Mouse (Mus musculus): ENCODE measurements around the gene Creb5.

Gene Creb5

DNA sequence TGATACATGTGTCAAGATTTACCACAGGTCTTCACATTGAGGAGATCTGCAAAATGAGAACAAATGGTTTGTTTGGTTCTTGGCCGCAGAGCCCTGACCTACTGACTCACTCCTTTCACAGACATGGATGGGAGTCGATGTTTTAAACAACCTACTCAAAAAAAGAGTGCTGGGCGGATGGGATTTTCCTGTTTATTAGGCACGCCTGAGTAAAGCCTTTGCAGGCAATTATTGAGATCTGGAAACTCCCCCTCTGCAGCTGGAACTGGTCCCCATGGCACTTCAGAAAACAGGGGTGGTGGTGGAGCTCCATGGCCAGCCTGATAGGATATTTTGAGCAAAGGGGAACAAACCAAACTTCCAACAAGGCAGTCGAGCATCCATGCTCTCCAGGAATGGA is 258.9 kb downstream of the Creb5 start:
- no peak for DNase-seq (ENCODE audit: low spot score)

DNA sequence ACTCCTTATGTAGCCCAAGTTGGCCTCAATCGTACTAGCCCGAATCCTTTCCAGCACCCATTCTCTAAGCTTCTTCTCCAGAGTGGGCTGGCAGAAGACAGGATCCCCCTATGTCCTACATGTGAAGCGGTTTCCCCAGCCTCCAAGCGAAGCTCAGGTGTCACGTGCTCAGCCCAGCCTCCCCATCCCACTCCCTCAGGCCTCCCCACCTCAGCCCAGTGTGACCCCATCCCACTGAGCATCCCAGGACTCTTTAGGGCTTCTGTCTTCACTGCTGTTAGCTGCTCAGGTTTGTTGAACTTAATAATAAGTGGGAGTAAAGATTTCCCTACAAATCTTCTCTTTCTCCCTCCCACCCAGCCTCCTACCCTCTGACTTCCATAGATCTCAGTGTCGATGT is 261.2 kb downstream of the Creb5 start:
- DNase-seq (ENCODE audit: low spot score), result no peak

DNA sequence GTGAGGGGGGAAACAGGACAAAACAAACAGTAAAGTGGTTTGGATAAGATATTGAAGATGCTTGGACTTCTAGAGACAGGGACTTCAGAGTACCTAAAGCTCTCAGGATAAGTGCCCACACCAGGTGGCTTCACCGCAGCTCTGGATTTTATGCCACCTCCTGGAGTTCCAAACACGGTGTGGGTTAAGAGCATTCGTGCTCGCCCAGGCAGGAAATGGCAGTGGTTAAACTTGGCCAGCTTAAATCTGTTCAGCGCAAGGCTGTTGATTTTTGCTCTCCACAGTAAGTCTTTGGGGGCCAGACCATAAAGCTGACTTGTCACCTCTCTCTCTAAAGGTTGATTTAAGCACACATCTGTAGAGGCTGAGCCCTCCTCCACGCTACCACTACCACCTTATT is 262.3 kb downstream of the Creb5 start:
- DNase-seq (ENCODE audit: low spot score), result no peak

DNA sequence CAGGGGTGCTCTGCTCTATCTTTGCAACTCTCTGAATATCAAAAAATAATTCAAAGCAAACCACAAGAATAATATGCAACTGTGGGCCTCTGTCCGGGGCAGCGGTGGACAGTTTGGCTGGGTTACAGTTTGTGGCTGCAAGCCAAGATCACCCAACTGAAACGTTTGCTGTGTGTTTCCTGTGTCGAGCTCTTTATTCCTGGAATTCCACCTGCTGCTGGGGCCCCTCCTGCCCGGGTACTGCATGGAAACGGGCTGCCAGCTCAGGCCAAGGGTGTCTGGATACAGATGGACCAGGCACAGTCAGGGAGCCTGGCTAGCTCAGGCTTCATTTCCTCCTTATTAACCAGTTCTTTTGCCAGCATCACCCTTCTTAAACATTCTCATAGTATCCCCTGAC is 269.0 kb downstream of the Creb5 start:
- no peak for DNase-seq (ENCODE audit: low spot score)

DNA sequence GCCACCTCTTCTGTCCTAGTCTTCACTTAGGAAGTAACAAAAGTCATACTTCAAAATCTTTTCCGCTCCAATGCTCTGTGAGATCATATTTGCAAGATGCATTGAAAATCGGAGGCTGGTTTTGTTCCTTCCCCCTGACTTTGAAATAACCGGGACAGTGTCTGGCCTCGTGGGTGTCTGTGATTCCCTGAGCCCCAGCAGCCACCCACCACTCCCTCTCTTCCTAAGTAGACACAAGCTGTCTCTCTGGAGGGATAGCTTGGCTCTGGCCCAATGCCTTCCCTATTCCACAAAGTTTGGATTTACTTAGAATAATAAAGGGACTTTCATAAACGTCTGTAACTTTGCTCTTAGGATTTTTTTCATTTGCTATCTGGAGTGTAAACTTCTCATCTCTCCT is 273.9 kb downstream of the Creb5 start:
- DNase-seq (ENCODE audit: low spot score), result no peak

DNA sequence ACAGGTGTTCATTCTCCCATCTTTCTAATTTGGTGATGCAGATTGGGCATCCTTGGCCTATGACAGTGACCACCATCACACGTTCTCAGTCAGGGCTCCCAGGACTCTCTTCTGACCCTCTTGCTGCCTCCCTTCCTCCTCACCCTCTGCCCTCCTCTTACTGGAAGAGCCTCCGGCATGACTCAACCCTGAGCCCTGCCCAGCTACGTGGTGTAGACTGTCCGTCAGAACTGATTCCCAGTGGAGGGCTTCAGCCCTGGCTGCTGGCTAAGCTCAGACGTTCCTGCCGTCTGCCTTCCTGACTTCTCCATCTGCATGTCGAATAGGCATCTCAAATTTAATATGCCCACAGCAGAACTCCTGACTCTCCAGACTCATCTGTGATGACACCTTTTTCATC is 275.5 kb downstream of the Creb5 start:
- DNase-seq (ENCODE audit: low spot score), result no peak

DNA sequence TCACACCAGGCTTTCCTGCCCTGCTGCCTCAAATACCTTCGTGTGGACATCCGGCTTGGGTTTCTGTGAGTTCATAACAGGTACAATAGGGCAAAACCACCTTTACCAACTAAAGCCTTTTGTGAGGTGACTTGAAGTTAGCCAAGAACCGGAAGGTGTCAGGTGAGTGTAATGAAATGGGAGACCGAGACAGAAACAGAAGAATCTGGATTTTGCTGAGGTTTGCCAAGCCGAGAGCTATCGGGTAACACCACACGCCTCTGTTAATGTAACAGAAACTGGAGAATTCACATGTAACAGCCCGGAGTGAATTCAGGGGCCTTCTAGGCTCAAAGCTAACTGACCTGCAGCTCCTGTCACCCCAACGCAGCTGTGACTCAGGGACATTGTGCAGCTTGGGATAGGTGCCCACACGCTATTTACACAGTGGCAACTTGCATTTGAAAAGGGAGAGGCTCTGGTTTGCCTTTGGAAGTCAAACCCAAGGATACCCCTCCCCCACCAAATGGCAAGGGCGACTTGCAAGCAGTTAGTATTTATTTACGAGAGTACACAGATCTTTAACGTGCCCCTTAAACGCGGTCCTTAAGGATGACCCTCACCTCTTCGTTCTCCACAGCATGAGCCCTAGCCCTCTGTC is 276.6 kb downstream of the Creb5 start:
- DNase-seq (ENCODE audit: low spot score), result no peak

DNA sequence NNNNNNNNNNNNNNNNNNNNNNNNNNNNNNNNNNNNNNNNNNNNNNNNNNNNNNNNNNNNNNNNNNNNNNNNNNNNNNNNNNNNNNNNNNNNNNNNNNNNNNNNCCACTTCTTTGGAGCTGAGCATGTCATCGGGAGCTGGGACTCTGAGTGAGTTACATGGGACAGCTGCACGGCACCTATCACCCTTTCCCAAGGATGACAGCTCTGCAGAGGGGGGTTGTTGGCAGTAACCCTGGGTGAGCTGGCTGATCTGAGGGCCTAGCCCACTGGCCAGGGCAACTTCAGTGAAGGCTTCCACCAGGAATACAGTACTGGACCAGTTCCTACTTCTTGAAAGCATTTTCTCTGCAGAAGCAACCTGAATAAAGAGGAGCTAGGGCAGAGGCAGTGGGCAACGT is 282.4 kb downstream of the Creb5 start:
- DNase-seq (ENCODE audit: low spot score), result no peak

DNA sequence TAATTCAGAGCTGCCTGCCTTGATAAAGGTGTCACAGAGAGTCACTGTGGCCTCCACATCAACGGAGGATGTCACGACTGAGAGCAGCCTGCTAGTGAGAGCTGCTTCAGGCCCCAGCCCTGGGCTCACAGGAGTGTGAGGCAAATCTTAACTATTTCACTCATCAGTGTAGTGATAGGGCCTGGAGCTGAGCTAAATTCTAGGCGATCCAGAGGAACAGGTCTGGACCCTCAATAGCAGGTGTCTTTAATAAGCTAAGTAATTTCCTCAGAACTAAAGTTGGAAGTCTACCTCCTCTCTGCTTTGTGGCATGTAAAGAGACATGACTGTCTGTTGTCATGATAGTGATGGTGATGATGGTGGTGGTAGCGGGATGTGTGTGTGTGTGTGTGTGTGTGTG is 283.8 kb downstream of the Creb5 start:
- no peak for DNase-seq (ENCODE audit: low spot score)

DNA sequence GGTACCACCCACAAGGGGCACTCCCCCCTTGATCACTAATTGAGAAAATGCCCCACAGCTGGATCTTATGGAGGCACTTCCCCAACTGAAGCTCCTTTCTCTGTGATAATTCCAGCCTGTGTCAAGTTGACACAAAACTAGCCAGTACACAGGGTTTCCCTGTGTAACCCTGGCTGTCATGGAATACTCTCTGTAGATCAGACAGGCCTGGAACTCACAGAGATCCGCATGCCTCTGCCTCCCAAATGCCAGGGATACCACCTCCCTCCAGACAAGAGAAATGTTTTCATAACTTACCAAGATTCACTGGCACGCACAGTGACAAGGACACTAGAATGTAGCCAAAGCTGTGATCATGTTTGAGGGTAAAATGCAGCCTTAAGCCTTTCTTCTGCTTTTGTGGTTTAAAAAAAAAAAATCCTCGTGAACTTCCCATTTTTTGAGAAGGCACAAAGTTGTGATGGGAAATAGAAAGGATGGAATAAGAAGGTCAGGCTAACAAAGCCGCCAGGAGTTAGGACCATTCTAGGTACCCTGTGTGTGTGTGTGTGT is 284.6 kb downstream of the Creb5 start:
- DNase-seq (ENCODE audit: low spot score), result no peak

DNA sequence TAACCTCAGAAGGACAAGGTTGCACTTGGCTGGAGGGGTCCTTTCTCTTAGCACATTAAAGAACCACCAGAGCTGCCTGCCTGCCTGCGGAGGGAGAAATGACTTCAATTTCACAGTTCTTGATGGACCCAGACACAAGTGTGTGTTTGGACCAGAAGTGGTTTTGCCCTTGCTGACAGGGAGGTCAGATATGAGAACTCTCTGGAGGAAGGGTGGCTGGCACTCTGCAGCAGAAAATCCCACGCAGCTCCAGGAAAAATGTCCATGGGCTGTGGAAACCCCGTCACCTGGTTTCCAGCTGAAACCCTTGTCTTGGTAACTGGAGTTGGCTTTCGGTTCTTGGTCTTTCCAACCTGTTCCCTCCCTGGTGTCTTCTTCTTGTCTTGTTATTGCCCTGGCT is 285.4 kb downstream of the Creb5 start:
- DNase-seq (ENCODE audit: low spot score), result no peak

DNA sequence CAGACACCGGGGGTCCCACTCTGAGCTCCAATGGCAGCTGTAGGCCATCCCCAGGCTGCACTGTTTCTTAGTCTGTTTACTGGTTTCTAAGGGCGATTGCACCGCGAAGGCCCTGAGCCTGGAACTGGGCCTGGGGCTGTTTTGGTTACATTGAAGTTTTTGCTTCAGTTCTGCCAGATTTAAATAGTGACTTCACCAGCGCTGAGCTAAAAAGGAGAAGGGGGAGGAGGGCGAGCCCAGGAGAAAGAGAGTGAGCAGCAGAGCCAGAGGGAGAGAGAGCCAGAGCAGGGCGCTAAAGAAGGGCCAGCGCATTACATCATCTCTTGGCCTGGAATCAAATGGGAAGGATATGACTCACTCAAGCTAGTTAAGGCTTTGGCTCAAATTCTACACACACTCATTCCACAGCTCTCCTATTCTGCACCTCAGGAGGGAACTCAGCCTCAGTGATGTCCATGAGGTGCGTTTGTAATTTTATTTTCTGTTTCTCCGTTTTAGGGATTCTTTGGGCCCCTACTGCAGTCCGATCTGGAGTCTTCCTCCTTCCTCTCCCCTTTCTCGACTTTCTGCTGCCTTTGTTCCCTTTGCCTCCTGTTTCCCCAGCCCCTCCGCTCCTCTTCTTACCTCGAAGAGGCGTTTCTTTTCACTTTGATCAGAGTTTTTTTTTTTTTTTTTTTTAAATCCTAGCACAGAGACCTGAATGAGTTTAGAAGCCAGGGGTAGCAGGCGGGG is 286.1 kb downstream of the Creb5 start:
- peak; percentile 84 for DNase-seq (ENCODE audit: low spot score)

DNA sequence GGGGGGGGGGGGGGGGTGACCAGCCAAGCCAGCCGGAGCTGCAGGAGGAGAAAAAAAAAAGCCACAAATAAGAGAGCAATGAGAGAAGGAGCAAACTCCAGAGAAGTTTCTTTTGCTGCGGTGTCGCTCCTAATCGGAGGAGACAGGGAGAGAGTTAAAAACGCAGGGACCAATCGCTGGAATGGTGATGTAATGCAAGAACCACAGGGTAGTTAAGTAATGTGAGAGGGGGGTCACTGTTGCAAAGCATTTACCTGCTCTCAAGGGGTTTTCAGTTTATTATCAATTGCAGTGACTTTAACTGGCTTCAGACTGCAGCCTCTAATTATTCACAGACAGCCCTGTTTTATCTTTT is 286.6 kb downstream of the Creb5 start:
- no peak for DNase-seq (ENCODE audit: low spot score)

DNA sequence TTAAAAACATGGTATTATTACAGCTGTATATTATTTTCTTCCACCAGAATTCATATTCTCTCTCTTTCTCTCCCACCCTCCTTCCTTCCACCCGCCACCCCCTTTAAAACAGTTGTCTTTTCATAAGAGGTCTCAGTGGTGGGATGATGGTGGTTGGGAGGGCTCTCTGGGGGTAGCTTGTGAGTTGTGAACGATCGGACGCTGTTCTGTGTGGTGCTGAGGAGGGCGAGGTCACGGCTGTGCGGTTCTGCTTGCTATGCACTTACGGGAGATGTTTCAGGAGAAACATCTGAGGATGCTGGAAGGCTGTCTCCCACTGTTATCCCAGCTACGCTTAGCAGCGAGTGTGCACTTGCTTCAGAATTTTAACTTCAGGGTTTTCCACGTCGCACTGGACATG is 287.0 kb downstream of the Creb5 start:
- DNase-seq (ENCODE audit: low spot score), result no peak

DNA sequence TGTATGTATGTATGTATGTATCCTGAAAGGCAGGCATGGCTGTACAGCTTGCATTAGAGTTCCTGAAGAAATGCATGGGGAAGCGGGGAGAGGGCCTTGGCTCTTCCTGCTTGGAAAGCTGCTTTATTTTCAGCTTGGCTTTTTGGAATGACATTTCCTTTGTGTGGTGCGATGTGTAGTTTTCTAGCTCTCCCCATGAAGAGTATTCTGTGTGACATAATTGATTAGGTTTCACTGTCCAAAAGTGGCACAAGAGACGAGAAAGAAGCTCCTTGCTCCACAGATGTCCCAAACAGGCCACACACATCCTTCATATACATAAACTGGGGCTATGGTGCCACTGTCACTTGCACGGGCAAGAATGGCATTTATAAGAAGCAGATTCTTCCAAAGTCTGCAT is 288.1 kb downstream of the Creb5 start:
- DNase-seq (ENCODE audit: low spot score), result no peak

DNA sequence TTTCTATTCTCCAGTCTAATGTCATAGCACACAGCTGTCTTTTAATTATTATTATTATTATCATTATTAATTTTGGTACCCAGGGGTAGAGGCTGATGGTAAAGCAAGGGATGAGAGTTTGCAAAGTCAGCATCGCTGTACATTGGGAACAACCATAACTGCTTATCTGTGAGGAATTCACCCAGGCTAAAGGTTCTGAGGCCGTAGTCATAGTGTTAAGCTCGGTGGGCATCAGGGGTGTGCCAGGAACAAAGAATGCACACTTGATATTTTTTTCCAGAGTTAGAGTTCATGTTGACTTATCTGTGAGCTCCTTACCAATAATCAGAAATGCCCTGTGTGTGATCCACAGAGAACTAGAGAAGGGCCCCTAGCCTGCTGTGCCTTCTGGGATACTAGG is 288.8 kb downstream of the Creb5 start:
- DNase-seq (ENCODE audit: low spot score), result no peak

DNA sequence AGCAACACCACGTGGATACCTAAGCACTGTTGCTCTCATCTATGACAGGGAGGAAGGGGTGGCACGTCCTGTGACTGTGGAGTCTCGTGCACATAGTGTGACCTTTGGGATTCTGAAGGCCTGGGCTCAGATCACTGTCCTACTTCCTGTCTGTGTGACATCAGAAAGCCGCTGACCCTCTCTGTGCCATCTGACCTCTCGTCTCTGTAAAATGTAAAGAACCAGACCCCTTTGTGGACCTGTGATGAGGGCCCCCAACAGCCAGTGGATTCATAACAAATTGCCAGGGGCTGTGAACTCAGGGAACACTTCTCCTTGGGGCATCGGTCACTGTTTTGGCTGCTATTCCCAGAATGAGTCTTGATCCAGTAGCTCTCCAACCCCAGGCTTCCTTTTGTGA is 289.8 kb downstream of the Creb5 start:
- no peak for DNase-seq (ENCODE audit: low spot score)

DNA sequence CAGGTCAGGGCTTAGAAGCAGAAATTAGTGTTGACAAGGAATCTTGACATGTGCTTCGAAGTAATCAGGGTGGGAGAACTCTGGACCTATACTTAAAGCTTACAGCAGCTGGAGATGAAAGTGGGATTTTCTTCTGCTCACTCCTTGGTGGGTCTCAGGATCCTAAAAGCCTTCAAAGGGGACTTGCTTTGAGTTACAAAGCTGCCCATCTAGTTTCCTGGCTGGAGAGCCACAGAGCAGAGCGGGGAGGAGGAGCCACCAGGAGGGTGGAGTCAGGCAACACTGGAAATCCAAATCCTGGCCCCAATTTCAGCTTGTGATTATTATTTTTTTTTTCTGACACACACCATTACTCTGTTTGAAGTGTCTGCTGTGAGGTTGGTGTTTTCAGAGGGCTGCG is 290.7 kb downstream of the Creb5 start:
- DNase-seq (ENCODE audit: low spot score), result no peak

DNA sequence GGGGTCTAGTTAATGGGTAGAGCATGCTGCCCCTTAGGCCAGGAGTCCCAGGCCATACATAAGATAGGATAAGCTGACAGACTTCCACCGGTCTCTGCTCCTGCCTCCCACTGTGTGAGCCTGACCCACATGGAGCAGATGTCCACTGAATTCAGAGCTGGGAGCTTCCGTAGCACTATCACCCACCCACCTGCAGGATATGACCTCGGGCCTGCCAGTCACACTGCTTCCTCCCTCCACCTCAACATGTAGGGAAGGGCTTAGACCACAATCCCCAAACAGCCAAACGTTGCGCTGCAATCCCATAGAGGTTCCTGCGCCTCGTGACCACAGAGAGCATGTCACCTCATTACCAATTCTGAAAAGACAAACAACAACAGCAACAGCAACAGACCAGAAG is 293.3 kb downstream of the Creb5 start:
- DNase-seq (ENCODE audit: low spot score), result no peak

DNA sequence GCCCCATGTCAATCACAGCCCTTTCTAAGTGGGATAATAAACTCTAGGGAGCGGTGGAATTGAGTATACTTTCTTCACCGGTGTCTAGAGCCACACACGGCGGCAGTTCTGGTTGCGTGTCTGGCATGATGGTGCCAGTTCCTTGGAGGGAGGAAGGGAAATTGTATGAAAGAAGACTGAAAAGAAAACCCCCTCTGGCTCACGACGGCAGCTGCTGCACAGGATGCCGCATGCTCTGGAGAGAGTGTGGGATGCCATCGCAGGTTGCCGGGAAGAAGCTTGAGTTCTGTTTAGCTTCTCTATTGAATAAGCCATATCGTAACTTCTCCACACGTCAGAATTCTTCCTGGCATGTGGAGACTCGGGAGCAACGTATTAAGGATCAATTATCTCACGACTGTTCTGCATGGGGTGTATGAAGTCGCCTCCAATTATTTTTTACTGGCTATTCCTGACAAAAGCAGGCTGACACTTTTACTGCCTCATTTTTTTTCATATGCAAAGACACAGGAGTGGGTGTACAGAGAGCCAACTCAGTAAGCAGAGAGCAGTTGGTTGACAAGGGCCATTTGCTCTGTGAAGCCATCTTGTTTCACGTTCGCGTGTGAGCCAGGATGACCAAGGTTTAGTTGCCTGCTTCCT is 296.3 kb downstream of the Creb5 start:
- no peak for DNase-seq (ENCODE audit: low spot score)

DNA sequence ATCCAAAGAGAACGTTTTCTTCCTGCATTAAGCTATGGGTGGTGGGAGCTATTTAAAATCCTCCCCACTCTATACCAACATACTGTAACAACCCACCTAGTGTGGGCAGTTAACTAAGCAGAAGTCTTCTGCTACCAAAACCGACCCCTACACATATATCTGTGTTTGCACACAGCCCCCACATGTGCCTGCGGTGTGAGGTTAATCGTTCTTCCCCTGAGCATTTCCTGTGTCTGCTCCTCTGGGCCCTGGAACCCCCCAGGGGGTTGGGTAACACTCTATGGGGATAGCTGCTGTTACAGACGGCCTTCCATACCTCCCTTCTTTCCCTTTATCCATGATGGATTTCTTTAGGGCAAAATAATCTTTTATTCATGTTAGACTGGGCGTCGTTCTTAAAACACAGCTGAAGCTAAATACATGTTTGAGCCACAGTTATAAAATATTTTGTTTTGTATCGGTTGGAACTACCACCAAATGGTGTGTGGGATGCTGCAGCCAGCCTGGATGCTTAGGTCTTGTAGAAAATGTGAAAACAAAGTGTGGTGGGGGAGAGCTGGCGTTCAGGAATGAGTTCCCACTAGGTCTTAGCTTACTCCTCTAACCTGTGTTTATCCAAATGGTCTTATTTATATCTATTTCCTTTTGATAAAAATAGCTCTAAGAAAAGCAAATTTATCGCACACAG is 297.8 kb downstream of the Creb5 start:
- DNase-seq (ENCODE audit: low spot score), result peak; percentile 49

DNA sequence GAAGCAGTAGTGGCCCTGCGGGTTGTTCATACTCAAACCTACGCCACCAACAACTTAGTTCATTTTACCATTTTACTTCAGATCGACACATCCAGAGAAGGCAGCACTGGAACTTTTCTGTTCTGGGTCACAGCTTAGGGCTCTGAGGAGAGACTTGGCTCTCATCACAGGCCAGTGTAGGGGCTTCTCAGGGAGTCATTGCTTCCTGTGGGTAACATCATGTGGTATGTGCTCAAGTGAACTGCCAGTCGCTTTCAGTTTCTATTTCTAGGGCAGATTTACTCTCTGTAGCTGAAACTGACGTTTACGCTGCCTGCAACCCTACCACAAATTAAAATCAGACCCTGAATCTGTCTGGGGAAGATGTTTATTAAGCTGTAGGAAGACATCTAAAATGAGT is 302.7 kb downstream of the Creb5 start:
- DNase-seq (ENCODE audit: low spot score), result no peak

DNA sequence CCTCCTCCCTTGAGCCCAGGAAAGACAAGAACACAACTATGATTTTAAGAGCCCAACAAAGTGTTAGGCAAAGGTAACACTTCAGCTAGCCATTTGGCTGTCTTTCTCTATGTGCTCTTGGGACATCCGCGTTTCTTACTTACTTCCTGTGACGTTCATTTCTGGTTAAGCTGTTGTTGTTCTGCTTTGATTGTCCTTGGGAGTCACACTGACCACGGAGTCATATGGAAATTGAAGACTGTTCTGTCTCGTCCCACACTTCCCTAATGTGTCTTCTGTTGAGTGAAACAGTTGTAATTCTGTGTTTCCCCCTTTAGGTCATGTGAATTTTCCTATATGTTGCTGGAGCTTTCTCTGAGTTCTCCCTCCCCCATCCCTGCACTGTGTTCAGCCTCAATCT is 305.2 kb downstream of the Creb5 start:
- no peak for DNase-seq (ENCODE audit: low spot score)
